Mouse (Mus musculus): ENCODE measurements at regions not wholly inside any gene's neighbourhood (a gene's known extent, or its start where the extent isn't known, plus 50 kb on each side); places are given as distances from the start of the nearest gene placed in this dataset.
"Not testable (repeated sequence)": the region's sequence is repeated elsewhere in the genome, so short reads cannot be mapped to it uniquely, and the experiment has no call there.

DNA sequence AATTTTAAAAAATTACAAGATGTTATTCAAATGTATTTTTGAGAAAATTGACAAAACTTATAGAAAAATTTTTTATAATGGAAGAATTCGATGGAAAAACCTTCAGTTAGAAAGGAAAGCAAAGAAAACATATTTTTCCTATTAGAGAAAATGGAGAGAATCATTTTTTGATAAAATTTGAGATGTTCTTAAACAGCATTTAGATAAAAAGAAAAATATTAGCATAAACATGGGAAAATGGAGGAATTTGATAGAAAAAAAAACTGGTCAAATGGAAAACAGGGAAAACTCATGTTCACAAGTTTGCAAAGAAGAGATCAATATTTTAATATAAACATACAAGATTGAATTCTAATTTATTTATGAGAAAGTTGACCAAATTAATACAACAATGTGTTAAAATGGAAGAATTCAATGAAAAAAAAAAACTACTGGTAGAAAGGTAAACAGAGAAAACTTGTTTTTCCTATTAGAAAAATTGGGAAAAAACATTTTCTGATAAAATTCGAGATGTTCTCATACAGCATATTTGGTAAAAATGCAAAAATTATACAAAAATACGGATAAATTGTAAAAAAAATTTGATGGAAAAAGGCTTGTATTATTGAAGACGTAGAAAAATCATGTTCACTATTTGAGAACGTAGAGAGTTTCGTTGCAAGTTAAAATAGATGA lies 122.4 kb downstream of the 4932411N23Rik start:
- peak; percentile 13 for DNase-seq (ENCODE audit: low read depth, low spot score)

DNA sequence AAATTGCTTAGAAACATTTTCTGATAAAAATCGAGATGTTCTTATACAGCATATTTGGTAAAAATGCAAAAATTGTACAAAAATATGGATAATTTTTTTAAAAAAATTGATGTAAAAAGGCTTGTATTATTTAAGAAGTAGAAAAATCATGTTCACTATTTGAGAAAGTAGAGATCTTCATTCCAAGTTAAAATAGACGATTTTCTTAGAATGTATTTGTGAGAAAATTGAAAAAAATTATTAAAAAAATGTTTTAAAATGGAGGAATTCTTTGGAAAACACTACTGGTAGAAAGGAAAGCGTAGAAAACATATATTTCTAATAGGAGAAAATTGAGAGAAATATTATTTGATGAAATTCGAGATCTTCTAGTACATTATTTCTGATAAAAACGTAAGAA lies 124.8 kb downstream of the 4932411N23Rik start:
- DNase-seq (ENCODE audit: low read depth, low spot score), result not testable (repeated sequence)

DNA sequence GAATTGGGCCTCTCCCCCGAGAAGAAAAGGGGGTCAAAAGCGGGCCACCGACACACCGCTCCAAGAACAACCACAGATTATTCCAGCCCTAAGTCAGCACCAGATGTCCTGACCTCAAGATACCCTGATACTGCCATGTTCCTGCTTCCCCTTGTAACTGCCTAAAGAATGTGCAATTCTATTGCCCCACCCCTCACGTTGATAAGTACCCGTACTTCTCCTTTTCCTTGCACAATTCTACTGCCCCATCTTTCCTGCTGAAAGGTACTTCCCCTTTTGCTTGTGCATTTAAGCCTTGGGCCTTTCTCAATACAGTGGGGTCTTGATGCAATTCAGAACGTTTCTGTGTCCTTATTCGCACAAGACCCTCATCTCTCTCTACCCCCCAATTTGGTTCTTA lies 130.6 kb downstream of the 4932411N23Rik start:
- not testable (repeated sequence) for DNase-seq (ENCODE audit: low read depth, low spot score)

DNA sequence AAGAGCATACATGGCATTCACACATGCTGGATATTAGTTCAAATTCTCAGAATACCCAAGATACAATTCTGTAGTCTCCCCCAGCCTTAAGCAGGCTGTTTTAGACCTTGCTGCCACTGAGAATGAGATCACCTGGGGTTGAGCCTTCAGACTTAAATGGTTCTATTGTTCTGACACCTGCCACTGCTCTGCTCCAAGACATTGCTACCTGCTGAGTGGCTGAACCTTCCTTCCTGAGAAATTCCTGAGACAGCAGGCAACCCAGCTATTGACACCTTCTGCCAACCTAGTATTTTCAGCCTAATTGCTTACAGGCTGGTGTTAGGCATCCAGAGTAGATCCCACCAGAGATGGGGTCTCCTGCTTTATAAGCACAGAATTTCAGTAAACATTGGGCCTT lies 159.9 kb downstream of the 4932411N23Rik start:
- no peak for DNase-seq (ENCODE audit: low read depth, low spot score)

Measured in c-Kit-negative CD71-positive TER-119-positive erythroid progenitor cells, embryonic 14.5 days (primary cell).